Mouse (Mus musculus) c-Kit-positive CD71-positive TER-119-positive erythroid progenitor cells, embryonic 14.5 days (primary cell): ENCODE measurements around the gene Pgs1.

Experiments used
- DNase-seq: peaks from one replicate; pipeline ENCODE4 v3.0.0-alpha.2; 2013; ENCODE audit warnings: low spot score

Pgs1 gene

DNA sequence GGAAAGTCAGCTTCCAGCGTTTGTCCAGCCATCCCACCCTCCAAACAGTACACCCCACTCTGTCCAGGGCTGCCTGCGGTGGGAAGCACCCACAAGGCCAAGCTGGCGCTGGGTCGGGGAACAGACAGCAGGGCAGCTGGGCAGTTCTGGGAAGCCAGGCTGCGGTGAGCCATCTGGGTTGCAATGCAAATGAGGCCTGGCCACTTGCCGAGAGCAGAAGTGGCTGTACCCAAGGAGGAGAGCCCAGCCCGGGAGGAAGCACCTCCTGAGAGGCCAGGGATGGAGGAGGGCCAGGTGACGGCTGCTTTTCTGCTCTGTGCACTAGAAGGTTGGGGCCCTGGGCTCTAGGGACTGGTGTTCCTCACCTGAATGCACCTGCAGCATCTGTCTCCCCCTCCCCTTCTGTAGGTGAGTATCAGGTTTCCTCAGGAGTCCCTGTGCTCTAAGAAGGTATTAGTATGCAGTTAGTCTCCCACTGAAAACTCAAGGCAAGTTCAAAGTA is 10.0 kb upstream of the Pgs1 start:
- no peak for DNase-seq

DNA sequence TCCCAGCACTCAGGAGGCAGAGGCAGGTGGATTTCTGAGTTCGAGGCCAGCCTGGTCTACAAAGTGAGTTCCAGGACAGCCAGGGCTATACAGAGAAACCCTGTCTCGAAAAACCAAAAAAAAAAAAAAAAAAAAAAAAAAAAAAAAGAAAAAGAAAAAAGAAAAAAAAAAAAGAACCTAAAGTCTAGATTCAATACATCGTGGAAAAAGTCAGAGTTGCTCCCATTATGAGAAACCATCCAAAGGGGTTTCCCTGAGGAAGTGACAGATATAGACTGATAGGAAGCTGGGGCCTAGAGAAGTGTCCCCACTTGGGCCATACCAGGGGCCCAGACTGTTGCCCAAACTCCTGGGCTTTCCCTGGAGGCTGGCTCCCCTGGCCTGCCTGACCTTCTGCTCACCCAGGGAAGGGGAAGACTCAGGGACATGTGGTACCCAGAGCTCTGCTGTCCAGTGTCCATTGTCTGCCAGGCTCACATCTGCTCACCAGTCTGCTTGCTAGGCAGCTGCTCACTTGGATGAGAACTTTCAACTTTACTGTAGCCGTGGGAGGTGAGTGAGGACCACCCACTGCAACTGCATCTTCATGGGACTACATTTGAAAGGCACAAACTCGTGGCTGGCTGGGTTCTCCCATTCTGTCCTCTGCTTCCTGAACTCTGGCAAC is 8.3 kb upstream of the Pgs1 start:
- no peak for DNase-seq

DNA sequence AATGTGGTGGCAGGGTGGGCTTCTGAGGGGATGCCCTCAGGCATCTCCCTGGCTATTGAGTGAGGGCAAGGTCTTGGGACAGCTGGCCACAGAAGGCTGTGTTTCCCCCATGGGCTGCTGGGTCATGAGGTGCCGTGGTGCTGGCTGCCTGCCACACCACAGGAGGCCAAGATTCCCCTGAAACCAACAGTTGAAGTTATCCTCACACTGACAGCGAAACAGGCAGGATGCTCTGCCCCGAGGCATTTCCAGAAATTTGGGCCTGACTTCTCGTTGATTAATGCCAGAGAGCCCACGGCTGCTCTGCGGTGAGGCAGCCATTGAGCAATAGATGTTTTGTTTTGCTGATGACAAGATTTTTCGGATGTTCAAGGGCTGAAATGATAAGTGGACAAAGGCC is 6.7 kb upstream of the Pgs1 start:
- no peak for DNase-seq

DNA sequence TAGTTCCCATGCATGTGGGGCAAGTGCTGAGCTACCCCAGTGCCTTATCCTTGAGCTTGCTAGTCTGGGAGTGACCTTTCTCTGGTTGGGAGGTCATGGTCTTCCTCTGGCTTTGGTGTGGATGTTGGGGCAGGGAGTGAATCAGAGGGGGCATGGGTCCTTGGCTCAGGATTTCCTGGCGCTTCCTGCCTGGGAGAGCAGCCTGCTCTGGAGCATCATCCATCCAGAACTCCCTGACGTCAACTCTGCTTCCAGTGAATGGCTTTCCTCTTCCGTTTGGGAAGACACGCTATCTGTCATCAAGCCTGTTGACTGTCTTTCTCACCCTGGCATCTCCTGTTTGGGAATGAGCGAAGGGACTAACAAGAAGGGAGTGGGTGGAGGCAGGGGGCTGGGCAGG is 3.7 kb upstream of the Pgs1 start:
- DNase-seq = no peak

DNA sequence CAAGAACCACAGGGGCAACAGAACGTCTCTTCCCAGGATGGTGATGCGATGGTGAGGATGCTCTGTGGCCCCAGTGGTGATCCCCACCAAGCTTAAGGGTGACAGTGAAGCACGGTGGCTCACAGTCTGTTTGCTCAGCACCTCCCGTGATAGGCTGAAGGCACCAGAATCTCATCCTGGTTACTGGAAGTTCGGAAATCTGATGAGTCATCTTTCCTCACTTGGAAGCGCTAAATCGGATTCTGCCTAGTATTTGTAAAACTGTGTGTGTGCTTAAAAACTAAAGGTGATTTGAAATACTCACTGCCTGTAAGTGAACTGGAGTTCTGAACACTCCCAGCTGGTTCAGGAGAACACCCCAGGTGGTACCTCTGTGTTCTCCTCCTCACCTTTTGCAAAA is 2.3 kb upstream of the Pgs1 start:
- DNase-seq = no peak

DNA sequence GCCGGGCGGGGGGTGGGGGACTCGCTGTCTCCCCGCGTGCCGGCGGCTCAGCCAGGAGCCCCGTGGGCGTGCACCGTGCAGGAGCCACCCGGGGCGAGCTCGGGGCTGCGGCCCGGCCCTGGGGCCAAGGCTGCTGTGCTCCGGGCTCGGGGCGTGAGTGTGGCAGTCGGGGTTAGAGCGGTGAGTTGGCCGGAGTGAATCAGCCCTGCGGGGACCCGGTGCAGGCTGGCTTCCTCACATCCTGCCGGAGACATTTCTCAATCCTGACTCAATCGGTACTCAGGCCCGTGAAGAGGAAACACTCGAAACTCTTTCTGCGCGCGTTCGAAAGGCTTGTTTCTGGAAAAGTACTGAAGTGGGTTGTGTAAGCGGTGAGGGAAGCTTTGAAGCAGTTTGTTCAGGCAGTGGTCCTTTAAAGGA is 950 bp downstream of the Pgs1 start:
- DNase-seq = peak; percentile 41

DNA sequence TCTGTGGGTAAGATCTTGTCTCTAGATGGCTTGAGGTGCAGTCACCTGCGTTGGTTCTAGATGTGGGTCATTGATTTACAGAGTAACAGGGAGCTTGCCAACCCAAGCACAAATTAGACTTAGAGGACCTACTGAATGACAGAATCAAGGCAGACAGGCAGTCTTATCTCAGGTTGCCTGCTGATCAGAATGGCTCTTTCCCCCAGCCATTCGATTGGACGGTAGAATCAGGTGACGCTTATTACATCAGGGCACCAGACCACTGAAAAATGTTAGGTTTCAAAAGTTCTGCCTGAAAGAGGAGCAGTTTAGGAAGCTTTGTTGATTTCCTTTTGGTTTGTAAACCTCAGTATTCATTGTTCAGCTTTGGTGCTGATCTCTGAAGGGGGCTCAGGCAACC is 1.9 kb downstream of the Pgs1 start:
- peak; percentile 80 for DNase-seq

DNA sequence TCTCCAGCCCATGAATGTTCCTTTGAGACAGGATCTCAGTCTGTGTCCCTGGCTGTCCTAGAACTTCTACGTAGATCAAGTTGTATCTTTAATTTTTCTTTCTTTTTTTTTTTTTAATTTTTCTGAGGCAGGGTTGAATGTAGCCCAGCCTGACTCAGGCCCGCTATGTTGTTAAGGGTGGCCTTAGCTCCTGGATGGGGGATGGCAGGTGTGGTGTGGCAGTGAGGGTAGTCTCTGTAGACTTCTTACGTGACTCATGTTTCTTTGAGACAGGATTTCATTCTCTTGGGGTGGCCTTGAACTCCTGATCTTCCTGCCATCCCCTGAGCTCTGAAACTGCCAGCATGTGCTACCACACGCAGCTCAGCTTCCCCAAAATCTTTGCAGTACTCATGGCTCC is 3.1 kb downstream of the Pgs1 start:
- DNase-seq = no peak

DNA sequence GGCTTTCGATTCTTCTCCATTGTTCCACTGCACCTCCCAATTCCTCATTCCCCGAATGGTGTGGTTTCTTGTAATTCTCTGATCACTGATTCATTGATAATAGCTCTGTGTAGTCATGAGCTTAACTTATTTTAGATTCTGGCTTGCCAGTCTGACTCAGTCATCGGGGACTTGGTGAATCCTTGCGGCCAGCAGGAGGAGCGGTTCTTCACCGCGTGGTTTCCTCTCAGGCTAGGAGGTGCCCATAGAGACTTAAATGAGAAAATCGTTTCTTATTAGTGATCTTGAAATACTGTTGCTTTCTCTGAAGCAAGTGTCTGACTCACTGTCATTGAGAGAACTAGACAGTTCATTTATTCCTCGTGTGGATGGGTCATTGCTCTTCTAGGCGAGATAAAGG is 3.8 kb downstream of the Pgs1 start:
- DNase-seq = peak; percentile 57

DNA sequence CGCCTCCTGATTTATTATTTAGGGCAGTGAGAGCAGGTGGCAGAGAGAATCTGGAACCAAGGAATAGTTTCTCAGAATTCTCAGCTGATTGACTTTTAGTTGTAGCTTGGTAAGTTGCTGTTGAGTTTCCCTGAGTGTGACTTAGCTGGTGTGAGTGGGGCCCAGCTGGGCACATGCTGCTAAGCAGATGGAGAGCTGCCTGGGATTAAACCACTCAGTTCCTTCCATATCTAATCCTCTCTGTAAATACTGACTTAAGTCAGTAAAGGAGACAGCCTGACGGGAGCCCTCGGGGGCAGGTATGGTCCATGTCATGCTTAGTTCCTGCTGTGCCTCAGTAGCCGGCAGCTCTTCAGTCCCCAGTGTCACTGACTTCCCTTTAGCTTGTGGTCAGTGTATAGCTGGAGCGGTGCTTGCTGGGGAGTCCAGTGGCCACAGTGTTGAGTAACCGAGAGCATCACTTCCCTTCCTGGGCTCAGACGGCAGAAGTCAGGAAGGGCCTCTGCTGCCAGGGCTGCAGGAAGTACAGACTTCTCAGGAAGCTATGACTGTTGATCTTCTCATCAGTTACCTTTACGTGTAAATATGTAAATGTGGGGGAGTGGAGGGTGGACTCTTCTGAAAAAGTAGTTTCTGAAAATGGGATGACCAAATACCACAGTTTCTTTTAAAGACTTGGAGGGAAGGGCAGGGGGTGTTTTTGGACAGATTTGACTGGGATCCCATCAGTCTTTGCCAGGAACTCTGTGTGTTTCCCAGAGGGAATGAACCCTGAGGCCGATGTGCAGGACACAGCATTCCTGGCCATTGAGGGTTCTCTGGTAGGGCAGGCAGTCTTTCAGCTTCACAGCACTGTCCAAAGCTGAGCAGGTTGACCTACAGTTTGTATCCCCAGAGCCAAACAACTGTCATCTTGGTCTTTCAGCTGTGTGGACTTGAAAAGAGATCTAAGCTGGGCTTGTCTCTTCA is 5.7 kb downstream of the Pgs1 start:
- no peak for DNase-seq

DNA sequence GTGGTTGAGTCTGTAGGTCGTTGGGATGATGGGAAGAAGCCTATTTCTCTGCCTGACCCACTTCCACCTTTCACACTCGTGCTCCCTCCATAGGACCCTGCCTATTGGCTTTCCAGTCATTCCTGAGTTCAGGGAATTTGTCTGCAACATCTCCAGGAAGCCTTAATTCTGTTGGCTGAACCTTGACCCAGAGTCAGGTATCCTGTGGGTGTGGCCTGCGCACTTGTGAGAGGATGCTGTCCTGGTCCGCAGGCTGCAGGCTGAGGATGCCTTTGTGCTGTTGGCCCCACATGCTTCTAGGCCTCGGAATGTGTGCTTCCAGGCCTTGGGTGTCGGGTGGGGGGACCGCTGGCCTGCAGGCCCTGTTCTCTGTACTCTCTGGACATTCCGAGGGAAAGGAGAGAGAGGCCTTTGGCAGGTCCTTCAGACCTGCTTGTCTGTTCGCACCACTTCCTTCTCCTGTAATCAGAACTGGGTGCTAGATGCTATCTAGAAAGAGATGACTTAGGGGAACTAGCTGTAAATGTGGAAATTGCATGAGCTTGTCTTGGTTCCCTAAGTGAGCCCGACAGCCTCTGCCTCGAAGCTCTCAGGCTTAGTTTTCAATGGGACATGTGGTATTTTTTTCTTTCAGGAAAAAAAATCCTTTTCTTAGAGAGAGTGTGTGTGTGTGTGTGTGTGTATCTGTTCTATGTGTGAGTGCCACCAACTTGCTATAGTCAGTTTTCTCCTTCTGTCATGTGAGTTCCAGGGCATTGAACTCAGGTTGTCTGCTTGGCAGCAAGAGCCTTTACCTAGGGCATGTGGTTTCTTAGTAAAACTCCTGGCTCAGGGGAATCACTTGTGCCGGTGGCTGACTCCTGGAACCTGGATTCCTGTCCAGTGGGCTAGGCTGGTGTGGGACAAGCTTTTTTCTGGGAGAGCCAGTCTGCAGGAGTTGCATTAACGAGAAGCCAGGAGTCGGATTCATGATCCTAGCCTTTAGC is 7.4 kb downstream of the Pgs1 start:
- no peak for DNase-seq

DNA sequence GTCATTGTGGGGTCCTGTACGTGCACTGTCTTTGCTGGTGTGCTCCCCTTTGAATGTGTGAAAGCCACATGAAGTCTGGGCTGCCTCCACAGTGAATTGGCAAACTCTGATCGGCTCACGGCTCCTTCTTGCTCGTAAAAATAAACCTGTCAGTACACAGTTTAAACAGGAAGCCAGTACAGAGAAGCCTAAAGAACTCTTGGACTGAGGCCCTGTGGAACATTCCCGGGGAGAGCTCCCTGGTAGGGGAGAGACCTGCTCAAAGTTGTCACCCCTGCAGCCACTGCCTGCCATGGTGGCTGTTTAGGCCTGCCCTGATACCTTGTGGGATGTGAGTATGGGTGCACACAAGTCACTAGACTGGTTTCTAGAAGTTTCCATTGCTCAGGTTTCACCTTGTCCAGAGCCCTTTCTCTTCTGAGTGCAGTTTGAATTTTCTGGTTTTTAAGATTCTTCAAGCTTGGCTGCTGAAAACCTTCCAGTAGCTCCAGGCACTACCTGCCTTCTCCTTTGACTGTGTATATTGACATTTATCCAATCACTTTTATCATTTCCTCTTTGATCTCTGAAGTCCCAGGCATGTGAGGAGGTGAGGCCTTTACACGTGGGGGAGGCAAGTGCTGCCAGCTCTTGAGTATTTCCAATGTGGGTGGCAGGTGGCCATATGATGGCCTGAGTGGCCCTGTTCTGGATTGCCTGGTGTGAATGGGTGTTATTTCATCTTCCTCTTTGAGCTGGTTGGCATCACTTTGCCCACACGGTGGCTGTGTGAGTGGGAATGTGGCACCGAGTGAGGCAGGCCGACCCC is 8.4 kb downstream of the Pgs1 start:
- DNase-seq = no peak

DNA sequence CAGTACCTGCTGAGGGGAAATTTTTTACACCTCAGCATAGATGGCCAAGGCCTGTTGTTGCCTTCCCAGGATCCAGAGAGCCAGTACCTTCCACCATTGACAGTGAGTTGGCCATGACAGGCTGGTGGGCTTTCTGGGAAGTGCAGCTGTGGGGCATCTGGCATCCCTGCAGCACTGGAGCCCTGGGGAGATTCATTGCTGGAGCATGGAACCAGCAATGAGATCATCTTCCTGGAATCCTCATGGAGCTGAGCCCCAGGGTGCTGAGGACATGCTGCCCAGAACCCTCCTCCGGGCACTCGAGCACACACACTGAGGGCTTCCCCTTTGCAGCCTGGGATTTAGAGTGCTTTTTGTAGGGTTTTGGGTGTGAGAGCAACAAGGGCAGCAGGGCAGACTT is 9.2 kb downstream of the Pgs1 start:
- DNase-seq = no peak

DNA sequence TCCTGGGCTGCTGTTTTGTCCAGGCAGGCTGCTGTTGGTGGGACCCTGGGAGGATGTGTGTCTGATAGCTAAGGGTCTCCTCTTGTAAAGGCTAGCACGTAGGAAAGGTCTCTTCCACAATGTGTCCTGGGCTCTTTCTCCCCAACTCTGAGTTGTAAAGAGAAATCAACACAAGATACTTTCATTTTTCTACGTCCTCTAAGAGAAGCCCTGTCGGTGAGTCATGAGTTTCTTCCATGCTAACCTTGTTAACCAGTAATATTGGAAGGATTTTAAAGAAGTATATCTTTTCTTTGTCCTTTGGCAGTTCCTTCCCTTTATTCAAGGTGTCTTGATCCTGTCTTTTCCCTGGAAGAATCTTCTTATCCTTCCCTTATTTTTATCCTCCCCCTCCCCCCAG is 9.6 kb downstream of the Pgs1 start:
- DNase-seq = no peak

DNA sequence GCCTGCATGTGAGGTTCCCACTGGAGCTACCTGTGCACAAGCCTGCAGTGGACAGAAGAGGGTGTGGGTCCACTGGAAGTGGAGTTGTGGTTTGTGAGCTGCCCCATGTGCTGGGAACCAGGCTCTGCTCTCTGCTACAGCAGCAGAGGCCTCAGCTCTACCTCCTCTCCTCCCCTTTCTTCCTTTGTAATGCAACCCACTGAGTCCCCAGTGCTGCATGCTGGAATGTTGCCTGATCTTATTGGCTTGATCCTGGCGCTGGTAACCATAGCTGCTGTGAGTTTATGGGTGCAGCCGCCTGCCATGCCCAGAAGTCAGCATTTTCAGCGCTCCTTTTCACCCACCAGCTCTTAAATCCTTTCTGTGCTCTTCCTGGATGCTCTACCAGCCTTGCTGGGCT is 10.0 kb downstream of the Pgs1 start:
- DNase-seq = no peak

DNA sequence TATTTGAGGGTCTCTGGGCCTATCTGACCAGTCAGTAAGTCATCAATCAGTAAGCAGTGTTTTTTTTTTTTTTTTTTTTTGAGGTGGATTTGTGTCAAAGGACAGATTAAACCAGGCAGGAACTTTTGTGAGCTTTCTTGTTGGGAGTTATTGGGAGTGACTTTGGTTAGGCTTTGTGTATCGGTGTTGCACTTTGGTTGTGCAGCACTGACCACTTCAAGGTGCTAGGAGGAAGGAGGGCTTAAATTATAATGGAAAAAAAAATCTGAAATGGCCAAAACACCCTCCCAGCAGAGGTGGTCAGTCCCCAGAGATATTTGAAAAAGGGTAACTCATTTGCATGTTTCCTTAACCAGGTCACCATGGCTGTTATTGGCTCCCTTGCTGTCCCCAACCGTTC is 11.0 kb downstream of the Pgs1 start:
- no peak for DNase-seq

DNA sequence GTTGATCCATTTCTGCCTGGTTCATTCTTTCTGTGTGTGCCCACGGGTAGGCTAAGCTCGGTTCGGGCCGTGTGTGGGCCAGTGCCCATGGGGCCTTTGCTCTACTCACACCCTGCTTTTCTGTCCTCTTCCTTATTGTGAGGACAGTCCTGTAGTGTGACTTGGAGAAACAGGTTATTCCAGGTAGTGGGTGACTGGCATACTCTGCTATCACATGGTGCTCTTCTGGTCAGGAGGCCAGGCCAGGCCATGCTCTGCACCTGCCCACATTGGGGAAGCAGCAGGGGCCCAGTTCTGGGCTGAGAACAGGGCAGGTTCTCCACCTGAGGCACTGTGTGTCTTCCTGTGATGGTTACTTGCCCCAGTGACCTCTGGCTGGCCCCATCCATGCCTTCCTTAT is 12.3 kb downstream of the Pgs1 start:
- DNase-seq = no peak

DNA sequence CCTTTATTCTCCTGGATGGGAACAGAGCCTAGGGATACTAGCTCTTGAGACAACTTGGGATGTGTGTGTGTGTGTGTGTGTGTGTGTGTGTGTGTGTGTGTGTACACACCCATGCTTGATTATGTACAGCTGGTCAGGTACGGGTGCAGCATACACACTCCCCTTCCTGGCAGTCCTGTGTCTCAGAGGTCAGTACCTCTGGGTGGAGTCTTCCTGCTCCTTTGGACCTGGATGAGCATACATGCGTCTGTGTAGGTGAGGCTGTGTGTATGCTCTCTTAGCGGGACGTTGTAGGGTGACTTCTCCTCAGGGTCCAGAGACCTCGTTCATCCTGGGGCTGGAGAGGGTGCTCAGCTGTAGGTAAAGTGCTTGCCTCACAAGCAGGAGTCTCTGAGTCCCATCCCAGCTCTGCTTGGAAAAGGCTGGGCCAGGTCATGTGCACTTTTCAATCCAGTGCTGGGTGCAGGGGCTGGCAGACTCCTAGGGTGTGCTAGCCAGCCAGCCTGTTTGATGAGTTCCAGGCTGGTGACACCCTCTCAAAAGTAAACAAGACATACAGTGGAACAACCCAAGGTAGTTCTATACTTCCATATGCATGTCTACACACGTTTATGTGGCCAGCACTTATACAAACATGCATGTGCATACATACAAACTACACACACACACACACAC is 13.3 kb downstream of the Pgs1 start:
- DNase-seq = no peak

DNA sequence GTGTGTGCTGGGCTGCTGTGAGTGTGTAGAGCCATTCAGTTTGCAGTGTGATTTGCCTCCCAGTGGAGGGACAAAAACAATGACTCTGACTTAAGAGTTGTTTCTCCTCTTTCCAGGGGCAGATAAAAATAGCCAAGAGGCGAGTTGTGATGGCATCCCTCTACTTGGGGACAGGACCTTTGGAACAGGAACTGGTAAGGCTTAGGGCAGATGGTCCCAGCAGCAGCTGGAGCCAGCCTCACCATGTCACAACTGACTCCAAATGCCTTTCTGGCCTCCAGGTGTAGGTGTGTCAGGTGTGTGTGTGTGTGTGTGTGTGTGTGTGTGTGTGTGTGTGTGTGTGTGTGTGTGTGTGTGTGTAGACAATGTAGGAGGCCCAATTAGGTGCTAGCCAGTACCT is 14.0 kb downstream of the Pgs1 start:
- no peak for DNase-seq

DNA sequence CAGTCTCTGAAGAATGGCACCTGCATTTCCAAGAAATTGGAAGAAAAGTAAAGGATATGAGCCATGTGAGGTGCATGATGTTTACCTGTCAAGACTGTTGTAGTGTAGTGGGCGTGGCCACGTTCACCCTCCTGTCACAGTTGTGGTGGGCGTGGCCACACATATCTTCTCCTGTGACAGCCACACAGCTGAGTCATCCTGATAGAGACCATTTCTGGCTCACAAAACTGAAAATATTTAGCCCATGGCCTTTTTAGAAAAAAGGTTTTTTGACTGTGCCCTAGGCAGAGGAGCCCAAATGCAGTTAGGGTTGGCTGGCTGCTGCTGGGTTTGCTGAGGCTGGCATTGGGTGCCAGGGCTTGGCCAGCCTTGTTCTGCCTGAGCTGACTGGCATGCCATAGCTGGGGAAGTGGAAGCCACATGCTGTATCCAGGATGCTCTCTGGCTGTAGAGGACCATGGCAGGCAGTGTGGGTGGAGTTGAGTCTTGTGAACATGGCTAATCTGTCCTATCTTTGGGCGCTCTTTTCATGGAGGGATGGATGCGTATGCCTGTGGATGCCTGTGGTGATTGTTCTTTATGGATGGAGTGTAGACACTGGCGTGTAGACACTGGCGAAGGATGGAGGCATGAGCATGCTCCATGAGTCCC is 14.6 kb downstream of the Pgs1 start:
- peak; percentile 93 for DNase-seq
